Mouse (Mus musculus) kidney, postnatal 0 days (tissue): ENCODE measurements around the gene Foxp2. TPM values are rescaled to one million over a fixed set of nuclear protein-coding genes. Genes with fewer than 3 reads are reported as not detected.

ENCODE experiments used
- ATAC-seq: fragments of 200-750 bp; cut with Nextera tagmentation; replicated peaks from 2 replicates; pipeline ENCODE4 v1.8.0; 2017; ENCODE audit warnings: low read depth, moderate number of reproducible peaks, moderate TSS enrichment, moderate library complexity; ENCODE audit not compliant: low FRiP score
- DNase-seq: peaks from one replicate; pipeline ENCODE4 v3.0.0-alpha.2; 2016; ENCODE audit warnings: low spot score
- H3K27ac ChIP-seq: fragments of 300-500 bp; sonication (generic); 2 replicates; pipeline ENCODE4 v1.5.1; 2014; ENCODE audit warnings: mild to moderate bottlenecking
- H3K27me3 ChIP-seq: fragments of 300-500 bp; sonication (generic); 2 replicates; pipeline ENCODE4 v1.6.1; 2014; ENCODE audit warnings: low read length, mixed read lengths; ENCODE audit not compliant: insufficient read depth
- H3K36me3 ChIP-seq: fragments of 300-500 bp; sonication (generic); 2 replicates; pipeline ENCODE4 v1.6.1; 2014; ENCODE audit warnings: low read length, mixed read lengths; ENCODE audit not compliant: insufficient read depth
- H3K4me1 ChIP-seq: fragments of 300-500 bp; sonication (generic); replicated peaks from 2 replicates; pipeline ENCODE4 v1.6.1; 2014; ENCODE audit warnings: antibody characterized with exemption, low read length, mixed read lengths; ENCODE audit not compliant: insufficient read depth
- H3K4me2 ChIP-seq: fragments of 300-500 bp; sonication (generic); 2 replicates; pipeline ENCODE4 v1.6.1; 2014; ENCODE audit warnings: mild to moderate bottlenecking, low read length, moderate library complexity, mixed read lengths
- H3K4me3 ChIP-seq: fragments of 300-500 bp; sonication (generic); replicated peaks from 2 replicates; pipeline ENCODE4 v1.5.1; 2014; ENCODE audit warnings: low read depth, low read length
- H3K9ac ChIP-seq: fragments of 300-500 bp; sonication (generic); 2 replicates; pipeline ENCODE4 v1.6.1; 2014; ENCODE audit warnings: low read depth, low read length
- H3K9me3 ChIP-seq: fragments of 300-500 bp; sonication (generic); replicated peaks from 2 replicates; pipeline ENCODE4 v1.6.1; 2016; ENCODE audit warnings: low read length, inconsistent platforms, mixed read lengths
- CTCF ChIP-seq: IDR thresholded peaks from 2 replicates; pipeline ENCODE4 v1.5.1; 2016; ENCODE audit warnings: antibody characterized with exemption, low read depth, mild to moderate bottlenecking, moderate library complexity
- WGBS: fragments of 180-500 bp; shearing (Covaris S2); extraction: QIAGEN DNeasy Blood & Tissue Kit; methylation state at CpG from one replicate; pipeline ENCODE4 v1.1.7; 2014; 5-methylcytosine and 5-hydroxymethylcytosine counted together
- polyA plus RNA-seq: library from polyadenylated mRNA; unstranded; fragments of >200 nt; fragmentation: Nextera tagmentation; extraction: Ambion mirVana; gene quantifications from 2 replicates; pipeline ENCODE4 v1.2.1, GENCODE M21; 2015

Foxp2 gene
- polyA plus RNA-seq, 1 experiment from 2014 or later = 2.5 TPM

DNA sequence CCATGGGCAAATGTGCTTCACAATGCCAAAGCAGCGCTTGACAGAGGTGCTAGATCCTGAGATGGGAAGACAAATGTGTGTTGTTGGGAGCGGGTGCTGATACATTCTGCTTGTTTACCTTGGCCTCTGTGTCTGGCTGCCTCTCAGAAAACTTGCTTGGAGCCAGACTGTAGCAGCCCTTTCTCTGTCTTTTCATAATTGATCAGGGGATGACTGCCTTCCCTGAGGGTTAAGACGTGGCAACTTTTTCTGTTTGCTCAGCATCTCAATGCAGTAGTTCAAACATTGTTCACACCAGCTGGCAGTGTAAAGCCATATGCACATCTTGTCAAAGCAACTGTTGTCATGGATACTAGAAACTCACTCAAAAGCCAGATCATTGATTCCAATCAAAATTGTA lies 384.1 kb downstream of the Foxp2 start:
- no peaks in the 10 kb centered on the region for H3K9me3 ChIP-seq
- TF ChIP-seq CTCF = no peak
- H3K36me3 ChIP-seq = no peaks in the 10 kb centered on the region
- H3K27ac ChIP-seq = no peak overlapping the region
- H3K27me3 ChIP-seq = no peaks in the 10 kb centered on the region
- ATAC-seq = no peak
- H3K4me2 ChIP-seq = no peak overlapping the region
- H3K9ac ChIP-seq = no peak overlapping the region
- H3K4me3 ChIP-seq = no peak overlapping the region
- WGBS = 38% methylated on average over 3 of the region's 3 CpGs
- no peak for DNase-seq
- no peaks in the 10 kb centered on the region for H3K4me1 ChIP-seq

DNA sequence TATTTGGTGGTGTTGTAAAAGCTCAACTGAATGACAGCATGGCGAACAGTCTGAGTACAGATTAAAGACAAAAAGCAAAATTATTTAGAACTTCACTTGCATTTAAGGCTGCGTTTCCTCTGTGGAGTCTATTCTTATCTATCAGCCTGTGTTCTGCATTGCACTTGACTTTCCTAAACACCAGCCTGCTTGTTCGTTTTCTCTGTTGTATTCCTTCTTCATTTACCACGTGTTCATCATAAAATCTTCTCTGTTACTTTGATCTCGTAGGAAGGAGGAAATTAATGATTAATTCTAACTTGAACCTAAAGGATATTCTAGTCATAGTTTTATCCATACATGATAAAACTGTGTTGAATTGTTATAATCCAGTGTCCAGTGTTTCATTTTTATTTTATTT lies 392.9 kb downstream of the Foxp2 start:
- no peaks in the 10 kb centered on the region for H3K4me1 ChIP-seq
- TF ChIP-seq CTCF = no peak
- H3K9ac ChIP-seq = no peak overlapping the region
- ATAC-seq (no peak), DNase-seq (no peak)
- H3K4me3 ChIP-seq = no peak overlapping the region
- no peaks in the 10 kb centered on the region for H3K27me3 ChIP-seq
- no peaks in the 10 kb centered on the region for H3K9me3 ChIP-seq
- H3K4me2 ChIP-seq = no peak overlapping the region
- H3K36me3 ChIP-seq = no peaks in the 10 kb centered on the region
- no peak overlapping the region for H3K27ac ChIP-seq
- WGBS = 67% methylated on average over 5 of the region's 5 CpGs

DNA sequence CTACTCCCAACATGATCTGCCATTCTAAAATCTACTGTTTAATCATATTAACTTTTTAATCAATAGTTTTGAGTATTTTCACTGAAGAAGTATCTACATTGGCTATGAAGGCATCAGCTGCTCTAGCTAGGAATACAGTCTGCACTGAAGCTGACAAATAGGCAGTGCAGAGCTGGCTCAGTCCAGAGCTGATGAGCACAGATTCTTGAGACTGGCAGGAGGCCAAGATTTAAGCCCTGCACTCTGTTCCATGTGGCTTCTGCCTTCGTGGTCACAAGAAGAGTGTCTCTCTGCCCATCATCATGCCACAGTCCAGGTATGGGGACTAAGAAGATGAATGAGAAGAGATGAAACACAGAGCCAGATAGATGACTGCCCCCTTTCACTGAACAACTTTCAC lies 398.1 kb downstream of the Foxp2 start:
- Histone ChIP-seq H3K27me3 (no peaks in the 10 kb centered on the region), H3K27ac (no peak overlapping the region), H3K36me3 (no peaks in the 10 kb centered on the region), H3K4me3 (no peak overlapping the region), H3K9ac (no peak overlapping the region), H3K4me2 (no peak overlapping the region), H3K4me1 (no peaks in the 10 kb centered on the region), H3K9me3 (no peaks in the 10 kb centered on the region)
- TF ChIP-seq CTCF = no peak
- no peak for DNase-seq
- peak; percentile 52; the same call in 1 of the 2 replicates for ATAC-seq
- WGBS = 28% methylated on average over 1 of the region's 1 CpGs

DNA sequence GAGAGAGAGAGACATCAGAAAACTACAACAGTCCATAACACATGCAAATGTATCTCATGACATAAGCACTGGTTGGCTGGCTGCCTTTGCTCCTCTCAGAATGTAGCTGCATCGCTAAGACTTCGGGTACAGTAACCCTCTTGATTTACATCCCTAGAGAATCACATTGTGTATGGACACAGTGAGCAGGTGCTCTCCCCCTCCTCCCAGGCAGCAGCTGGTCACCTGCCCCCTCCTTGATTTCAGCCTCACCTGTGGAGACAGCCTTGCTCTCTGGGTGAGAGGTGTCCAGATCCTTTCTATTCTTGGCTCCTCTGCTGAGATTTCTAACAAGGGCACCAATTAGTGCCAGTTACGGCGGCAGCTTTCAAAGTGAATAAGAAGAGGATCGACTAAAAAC lies 409.5 kb downstream of the Foxp2 start:
- ATAC-seq (no peak), DNase-seq (no peak)
- Histone ChIP-seq H3K27me3 (no peaks in the 10 kb centered on the region), H3K4me2 (no peak overlapping the region), H3K4me1 (no peaks in the 10 kb centered on the region), H3K36me3 (no peaks in the 10 kb centered on the region), H3K9ac (no peak overlapping the region), H3K9me3 (no peaks in the 10 kb centered on the region), H3K4me3 (no peak overlapping the region), H3K27ac (no peak overlapping the region)
- WGBS = 57% methylated on average over 5 of the region's 5 CpGs
- TF ChIP-seq CTCF = no peak

DNA sequence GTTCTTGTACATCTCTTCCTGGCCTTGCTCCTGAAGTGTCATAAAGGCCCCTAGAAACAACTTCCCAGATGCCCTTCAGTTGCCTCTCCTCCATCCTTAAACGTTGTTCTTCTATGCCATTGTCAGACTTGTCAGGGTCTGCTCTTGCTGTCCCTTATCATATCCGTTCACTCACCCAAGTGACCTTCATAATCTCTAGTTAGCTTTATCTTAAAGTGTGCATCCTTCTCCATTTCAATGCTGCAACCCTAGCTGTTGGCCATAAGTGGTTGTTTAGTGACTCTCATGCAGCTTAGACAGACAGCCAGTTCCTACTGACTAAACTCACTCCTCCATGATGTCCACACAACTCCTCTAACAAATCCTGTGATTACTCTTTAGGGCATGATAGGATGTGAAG lies 415.8 kb downstream of the Foxp2 start:
- H3K4me3 ChIP-seq = no peak overlapping the region
- WGBS = 77% methylated on average over 2 of the region's 2 CpGs
- TF ChIP-seq CTCF = no peak

DNA sequence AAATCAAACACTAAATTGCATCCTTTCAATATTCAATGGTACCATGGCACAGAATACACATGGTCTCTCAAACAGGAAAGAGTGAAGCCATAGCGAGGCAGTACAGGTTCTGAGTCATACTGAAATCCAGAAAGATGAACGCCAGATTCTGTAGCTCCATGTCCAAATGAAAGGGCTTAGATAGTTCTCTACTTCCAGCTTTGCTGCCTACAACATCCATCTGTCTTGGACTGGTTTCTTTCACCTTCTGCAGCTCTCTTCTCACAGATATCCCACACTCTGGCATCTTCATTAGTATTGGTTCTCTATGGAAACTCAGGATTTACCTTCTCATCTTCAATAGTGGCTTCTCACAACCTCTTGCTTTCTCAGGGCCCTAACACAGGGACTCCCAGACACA lies 417.2 kb downstream of the Foxp2 start:
- no peak for DNase-seq
- no peak overlapping the region for H3K4me2 ChIP-seq
- H3K27me3 ChIP-seq = no peaks in the 10 kb centered on the region
- H3K4me1 ChIP-seq = no peaks in the 10 kb centered on the region
- H3K9ac ChIP-seq = no peak overlapping the region
- no peaks in the 10 kb centered on the region for H3K9me3 ChIP-seq
- H3K36me3 ChIP-seq = no peaks in the 10 kb centered on the region
- no peak overlapping the region for H3K27ac ChIP-seq
- ATAC-seq = no peak
- 91% methylated on average over 2 of the region's 2 CpGs for WGBS
- TF ChIP-seq CTCF = no peak
- no peak overlapping the region for H3K4me3 ChIP-seq

More for the DNA sequence above, 415.8 kb downstream of the Foxp2 start:
- Histone ChIP-seq H3K9me3 (no peaks in the 10 kb centered on the region), H3K27me3 (no peaks in the 10 kb centered on the region), H3K4me2 (no peak overlapping the region), H3K4me1 (no peaks in the 10 kb centered on the region), H3K9ac (no peak overlapping the region), H3K36me3 (no peaks in the 10 kb centered on the region), H3K27ac (no peak overlapping the region)
- no peak for DNase-seq
- ATAC-seq = no peak

DNA sequence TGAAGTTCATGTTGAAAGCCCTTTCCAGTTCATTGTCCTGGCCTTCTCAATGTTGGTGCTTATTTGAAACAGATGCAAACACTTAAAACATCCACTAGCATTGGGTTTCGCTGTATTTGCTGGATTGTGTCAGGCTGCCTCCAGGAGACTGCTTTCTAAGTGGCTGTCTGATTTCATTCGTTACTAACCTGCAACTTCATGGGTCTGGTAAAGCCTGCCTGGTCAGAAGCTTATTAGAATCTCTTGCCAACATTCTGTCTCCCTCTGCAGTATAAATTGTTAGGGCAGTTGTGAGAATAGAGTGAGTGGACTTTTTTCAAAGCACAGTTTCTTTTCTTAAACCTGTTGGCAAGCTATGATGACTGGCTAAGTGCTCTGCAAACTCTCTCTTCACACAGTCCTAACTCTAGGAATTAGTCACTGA lies 420.4 kb downstream of the Foxp2 start:
- no peaks in the 10 kb centered on the region for H3K27me3 ChIP-seq
- no peaks in the 10 kb centered on the region for H3K4me1 ChIP-seq
- TF ChIP-seq CTCF = no peak
- no peak overlapping the region for H3K4me3 ChIP-seq
- no peaks in the 10 kb centered on the region for H3K9me3 ChIP-seq
- H3K36me3 ChIP-seq = no peaks in the 10 kb centered on the region
- H3K9ac ChIP-seq = no peak overlapping the region
- 56% methylated on average over 2 of the region's 2 CpGs for WGBS
- no peak overlapping the region for H3K27ac ChIP-seq
- ATAC-seq = no peak
- no peak for DNase-seq
- no peak overlapping the region for H3K4me2 ChIP-seq
